Mouse (Mus musculus) megakaryocyte, embryonic 14.5 days (primary cell): ENCODE results near the gene B3gnt5. TPM values are rescaled to one million over a fixed set of nuclear protein-coding genes. Genes with fewer than 3 reads are reported as not detected.
"Not testable (repeated sequence)": the region's sequence is repeated elsewhere in the genome, so short reads cannot be mapped to it uniquely, and the experiment has no call there.

Experiments
- H3K27me3 ChIP-seq: replicated peaks from 2 replicates; pipeline ENCODE3; 2012; ENCODE audit warnings: inconsistent platforms
- H3K36me3 ChIP-seq: replicated peaks from 2 replicates; pipeline ENCODE3; 2012; ENCODE audit warnings: low read length, inconsistent platforms, mixed read lengths
- H3K4me1 ChIP-seq: 2 replicates; pipeline ENCODE4 v1.6.1; 2012; ENCODE audit warnings: inconsistent platforms
- H3K4me3 ChIP-seq: replicated peaks from 2 replicates; pipeline ENCODE3; 2012; ENCODE audit warnings: moderate library complexity, mild to moderate bottlenecking, inconsistent platforms
- H3K9me3 ChIP-seq: 2 replicates; pipeline ENCODE4 v1.6.1; 2012; ENCODE audit warnings: inconsistent platforms
- FLI1 ChIP-seq: IDR thresholded peaks from 2 replicates; pipeline ENCODE4 v1.6.1; 2012; ENCODE audit warnings: low read length, inconsistent platforms, mixed read lengths
- GATA1 ChIP-seq: IDR thresholded peaks from 3 replicates; pipeline ENCODE4 v1.6.1; 2012; ENCODE audit warnings: mixed read lengths, low read length, inconsistent platforms, borderline replicate concordance
- polyA plus RNA-seq: library from polyadenylated mRNA; stranded (reverse); fragments of >175 nt; gene quantifications from 2 replicates; pipeline ENCODE4 v1.2.3, GENCODE M21; 2012; ENCODE audit warnings: low replicate concordance; ENCODE audit not compliant: insufficient read depth

Gene B3gnt5
- not detected in 2 replicates for polyA plus RNA-seq

DNA sequence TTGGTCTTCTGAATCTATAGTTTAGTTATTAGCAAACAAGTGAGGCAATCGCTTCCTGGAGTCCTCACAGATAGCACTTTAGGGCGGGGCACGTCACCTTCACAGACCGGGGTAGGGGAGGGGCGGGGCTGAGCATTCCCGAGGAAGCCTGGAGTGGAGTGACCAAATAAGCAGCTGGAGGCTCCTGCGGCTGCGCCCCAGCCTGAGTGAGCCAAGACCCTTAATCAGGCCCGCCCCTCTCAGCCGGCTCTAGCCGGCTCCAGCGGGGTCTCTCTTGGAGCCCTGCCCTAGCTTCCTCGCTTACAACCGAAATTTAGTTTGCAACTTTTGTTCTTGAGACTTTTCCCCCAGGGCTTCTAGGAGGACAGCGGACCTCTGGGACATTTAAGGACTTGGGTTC is at the start of gene B3gnt5:
Gene B3gnt5 (plus strand): TSS at position 135 of the 400 bp plus-strand sequence.
- H3K9me3 ChIP-seq = no peaks in the 10 kb centered on the region
- TF ChIP-seq FLI1 = no peak
- no peak for TF ChIP-seq GATA1
- peaks cover 21% of the 10 kb centered on the region for H3K4me1 ChIP-seq
- H3K36me3 ChIP-seq = no peaks in the 10 kb centered on the region
- H3K27me3 ChIP-seq = peaks cover 34% of the 10 kb centered on the region
- peak within 1 kb of the TSS; percentile 92 for H3K4me3 ChIP-seq

DNA sequence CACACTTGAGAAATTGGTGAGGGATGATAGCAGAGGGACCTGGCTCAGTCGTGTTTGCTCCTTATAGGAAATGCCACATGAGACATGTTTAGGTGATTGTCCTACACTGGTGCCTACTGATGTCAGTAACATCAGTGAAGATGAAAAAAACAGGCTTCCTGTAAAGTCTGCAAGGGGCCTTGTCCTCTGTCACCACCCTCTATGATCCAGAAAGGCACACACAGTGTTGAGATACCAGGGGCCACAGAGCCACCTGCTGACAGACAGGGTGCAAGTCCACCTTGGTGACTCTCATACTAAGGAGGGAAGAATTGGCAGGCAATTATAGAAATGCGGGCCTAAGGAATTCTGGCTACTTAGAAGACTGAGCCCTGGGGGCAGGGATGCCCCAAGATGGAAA is 39.0 kb upstream of the B3gnt5 start:
- Histone ChIP-seq H3K36me3 (no peaks in the 10 kb centered on the region), H3K9me3 (no peaks in the 10 kb centered on the region), H3K27me3 (peaks cover 6% of the 10 kb centered on the region), H3K4me3 (no peak overlapping the region), H3K4me1 (peaks cover 3% of the 10 kb centered on the region; the same call in 1 of the 2 replicates)
- no peak for TF ChIP-seq GATA1
- no peak for TF ChIP-seq FLI1

DNA sequence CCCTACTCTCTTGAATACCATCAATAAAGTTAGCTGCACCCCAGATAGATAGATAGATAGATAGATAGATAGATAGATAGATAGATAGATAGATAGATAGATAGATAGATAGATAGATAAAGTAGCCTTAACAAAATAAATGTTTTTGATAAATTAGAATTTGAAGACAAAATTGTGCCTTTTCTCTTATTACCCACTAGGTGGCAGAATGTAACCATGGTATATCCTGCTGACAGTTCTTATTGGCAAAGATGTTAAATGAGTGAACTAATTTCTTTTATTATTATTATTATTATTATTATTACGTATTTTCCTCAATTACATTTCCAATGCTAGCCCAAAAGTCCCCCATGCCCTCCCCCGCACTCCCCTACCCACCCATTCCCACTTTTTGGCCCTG is 35.9 kb upstream of the B3gnt5 start:
- not testable (repeated sequence) for H3K4me1 ChIP-seq, H3K9me3 ChIP-seq, H3K27me3 ChIP-seq, H3K36me3 ChIP-seq, H3K4me3 ChIP-seq

DNA sequence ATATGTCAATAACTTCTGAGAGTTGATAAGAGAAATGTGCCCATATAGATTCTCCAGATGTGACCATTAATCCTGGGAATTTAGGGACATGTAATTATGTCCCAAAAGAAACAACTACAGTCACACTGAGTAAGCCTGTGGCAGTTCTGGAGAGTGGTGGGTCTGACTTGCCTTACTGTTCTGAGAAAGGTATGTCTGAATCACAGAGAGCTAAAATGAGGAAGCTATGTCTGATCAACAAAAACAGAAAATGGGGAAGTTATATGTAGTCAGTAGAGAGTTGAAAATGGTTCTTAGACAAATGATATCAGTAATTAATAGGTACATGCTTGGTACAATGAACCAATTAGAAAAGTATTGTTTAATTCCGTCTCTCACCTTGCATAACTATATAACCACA is 27.1 kb upstream of the B3gnt5 start:
- H3K27me3 ChIP-seq = no peaks in the 10 kb centered on the region
- TF ChIP-seq GATA1 (no peak), FLI1 (no peak)
- no peaks in the 10 kb centered on the region for H3K36me3 ChIP-seq
- no peaks in the 10 kb centered on the region for H3K4me1 ChIP-seq
- H3K9me3 ChIP-seq = no peaks in the 10 kb centered on the region
- H3K4me3 ChIP-seq = no peak overlapping the region

DNA sequence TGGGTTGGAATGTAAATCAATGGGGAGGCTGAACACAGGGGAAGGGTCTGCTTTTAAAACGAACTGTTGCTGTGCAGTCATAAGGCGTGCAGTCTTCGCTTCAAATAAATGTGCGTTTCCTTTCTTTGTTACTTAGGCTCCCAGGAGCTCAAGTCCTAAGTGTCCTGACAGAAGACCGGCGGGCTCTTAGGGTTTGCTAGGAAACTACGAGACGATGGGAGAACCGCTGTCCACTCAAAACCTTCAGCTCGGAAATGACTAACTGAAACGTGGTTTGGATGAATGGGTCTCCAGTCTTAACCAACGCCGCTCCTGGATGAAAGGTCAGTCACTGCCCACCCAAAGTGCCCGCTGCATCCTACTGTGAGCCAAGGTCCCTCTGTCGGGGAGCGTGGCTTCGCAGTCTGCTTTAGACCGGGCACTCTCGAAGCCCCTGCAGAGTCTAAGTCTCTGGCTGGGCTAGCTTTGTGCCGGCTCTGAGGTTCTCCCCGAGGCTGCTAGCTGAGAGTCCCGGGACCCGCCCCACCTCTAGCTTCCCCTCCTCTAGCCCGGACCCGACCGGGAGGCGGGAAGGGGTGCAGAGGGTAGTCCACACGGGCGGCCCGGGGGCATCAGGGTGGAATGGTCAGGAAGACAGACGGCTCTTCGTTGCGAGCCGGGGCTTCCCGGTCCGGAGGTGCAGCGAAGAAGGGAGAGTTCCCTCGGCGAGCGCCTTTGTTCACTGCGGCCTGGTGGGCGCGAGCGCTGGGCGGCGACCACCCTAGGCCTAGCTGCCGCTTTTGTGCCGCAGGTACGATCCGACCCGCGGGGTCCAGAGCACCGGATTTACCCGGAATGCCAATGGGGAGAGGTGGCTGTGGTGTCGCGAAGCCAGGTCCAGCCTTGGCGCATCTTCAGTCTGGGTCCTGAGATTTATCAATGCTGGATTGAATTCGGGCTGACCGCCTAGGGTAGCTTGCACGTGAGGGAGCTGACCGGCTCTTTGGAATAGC is 793 bp downstream of the B3gnt5 start:
- H3K9me3 ChIP-seq = no peaks in the 10 kb centered on the region
- H3K4me1 ChIP-seq = peaks cover 21% of the 10 kb centered on the region
- H3K27me3 ChIP-seq = peaks cover 34% of the 10 kb centered on the region
- H3K4me3 ChIP-seq = peak overlapping the region; percentile 92
- TF ChIP-seq GATA1 (no peak), FLI1 (no peak)
- H3K36me3 ChIP-seq = no peaks in the 10 kb centered on the region

DNA sequence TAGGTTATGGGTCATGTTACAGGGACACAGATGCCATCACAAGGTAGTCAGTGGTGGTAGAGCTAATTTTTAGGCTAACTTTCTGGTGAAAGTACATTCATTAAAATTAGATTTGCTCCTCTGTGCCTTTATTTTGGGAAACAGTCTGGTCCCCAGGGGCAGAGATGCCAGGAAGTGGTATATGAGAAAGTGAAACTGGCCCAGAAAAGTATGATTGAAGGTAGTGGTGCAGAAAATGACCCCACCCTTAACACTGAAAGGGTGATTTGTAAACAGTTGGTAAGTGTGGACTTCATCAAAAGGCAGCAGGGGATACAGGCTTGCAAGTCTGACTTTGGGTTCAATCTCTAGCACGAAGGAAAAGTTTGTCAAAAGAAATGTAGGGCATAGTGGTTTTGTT is 1.7 kb downstream of the B3gnt5 start:
- Histone ChIP-seq H3K4me3 (peak overlapping the region; percentile 92), H3K4me1 (peaks cover 21% of the 10 kb centered on the region), H3K27me3 (peaks cover 31% of the 10 kb centered on the region), H3K36me3 (peaks cover 2% of the 10 kb centered on the region), H3K9me3 (peaks cover 5% of the 10 kb centered on the region)
- TF ChIP-seq GATA1 (no peak), FLI1 (no peak)

DNA sequence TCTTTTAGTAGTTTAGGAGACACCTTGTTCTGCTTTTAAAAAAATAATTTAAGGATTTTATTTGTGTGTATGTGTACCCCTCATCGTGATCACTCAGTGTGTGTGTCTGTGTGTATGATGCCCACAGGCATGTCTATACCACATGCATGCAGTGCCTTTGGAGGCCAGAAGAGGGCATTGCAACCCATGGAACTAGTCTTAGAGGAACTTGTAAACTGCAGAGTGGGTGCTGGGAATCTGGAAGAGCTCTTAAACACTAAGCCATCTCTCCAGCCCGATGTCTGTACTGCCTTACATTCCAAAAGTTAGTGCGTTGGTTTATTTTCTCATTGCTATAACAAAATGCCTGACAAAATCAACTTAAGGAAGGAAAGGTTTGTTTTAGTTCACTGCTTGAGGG is 6.1 kb downstream of the B3gnt5 start:
- TF ChIP-seq FLI1 (no peak), GATA1 (no peak)
- peaks cover 12% of the 10 kb centered on the region for H3K27me3 ChIP-seq
- peaks cover 5% of the 10 kb centered on the region for H3K9me3 ChIP-seq
- no peak overlapping the region for H3K4me3 ChIP-seq
- peaks cover 2% of the 10 kb centered on the region for H3K36me3 ChIP-seq
- peaks cover 15% of the 10 kb centered on the region for H3K4me1 ChIP-seq

DNA sequence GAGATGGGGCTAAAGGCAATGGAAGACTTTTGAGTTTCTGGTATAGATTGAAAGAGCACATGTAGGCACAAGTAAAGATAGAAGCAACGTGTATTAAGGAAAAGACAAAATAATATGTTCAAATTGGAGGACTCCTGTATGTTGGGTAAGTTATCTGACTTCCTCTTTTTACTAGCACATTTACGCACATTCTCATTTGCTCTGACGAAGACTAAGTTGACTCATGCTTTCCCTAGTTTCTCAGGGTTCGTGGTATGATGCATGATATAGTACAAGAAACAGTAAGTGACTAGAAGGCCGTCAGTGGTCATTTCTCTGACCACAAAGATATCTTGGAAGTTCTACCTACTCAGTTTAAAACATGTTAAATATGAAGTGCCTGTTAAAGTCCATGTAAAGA is 8.0 kb downstream of the B3gnt5 start:
- H3K4me3 ChIP-seq = no peak overlapping the region
- H3K27me3 ChIP-seq = peaks cover 2% of the 10 kb centered on the region
- H3K36me3 ChIP-seq = peaks cover 2% of the 10 kb centered on the region
- peaks cover 5% of the 10 kb centered on the region for H3K9me3 ChIP-seq
- TF ChIP-seq FLI1 = no peak
- no peak for TF ChIP-seq GATA1
- H3K4me1 ChIP-seq = peaks cover 7% of the 10 kb centered on the region; the same call in 1 of the 2 replicates

DNA sequence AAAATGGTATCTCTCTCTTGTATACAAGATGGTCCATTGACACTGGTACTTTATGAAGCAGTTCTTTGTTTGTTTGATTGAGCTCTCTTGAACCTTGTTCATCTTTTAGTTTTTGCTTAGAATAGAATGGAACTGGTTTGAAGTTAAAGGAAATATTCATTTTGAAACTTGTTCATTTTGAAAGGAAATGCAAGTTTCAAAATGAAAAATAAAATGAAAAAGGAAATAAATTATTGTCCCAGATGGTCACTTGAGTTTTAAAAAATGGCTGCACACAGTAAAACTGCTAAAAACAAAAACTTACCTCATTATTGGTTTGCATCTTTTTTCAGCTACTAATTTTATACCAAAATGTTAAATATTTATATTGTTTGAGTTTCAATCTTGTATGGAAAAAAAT is 12.0 kb downstream of the B3gnt5 start:
- H3K36me3 ChIP-seq = no peaks in the 10 kb centered on the region
- no peak overlapping the region for H3K4me3 ChIP-seq
- H3K27me3 ChIP-seq = no peaks in the 10 kb centered on the region
- no peaks in the 10 kb centered on the region for H3K9me3 ChIP-seq
- peaks cover 7% of the 10 kb centered on the region; the same call in 1 of the 2 replicates for H3K4me1 ChIP-seq
- TF ChIP-seq FLI1 (no peak), GATA1 (no peak)

DNA sequence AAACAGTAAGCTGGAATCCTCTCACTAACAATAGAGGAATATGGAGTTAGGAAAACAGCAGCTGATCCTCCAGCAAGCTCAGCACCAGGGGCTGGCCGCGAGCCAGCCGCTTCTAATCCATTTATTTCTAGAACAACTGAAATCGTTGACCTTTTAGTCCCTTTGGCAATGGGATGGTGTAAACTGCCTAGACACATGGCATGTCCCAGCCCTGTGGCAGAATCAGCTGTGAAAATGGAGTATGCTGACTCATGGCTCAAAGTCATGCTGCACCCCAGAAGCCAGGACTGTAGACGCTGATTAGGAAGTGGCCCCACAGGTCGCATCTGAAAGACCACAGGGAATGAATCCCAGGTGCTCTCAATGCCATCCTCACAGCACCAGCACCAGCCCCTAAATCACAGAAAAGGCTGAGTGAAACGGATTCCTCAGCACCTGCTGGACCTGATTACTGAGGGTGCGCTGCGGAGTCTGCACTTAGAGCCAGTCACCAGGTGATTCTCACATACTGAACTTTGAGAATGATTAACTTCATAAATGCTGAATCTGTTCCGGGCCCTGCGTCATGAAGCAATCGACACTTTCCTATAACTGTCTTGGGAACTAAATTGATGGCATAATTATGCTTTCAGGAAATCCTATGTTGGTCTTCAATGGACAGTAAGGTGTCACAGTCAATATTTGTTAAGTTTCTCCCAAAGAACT is 26.5 kb downstream of the B3gnt5 start:
- Histone ChIP-seq H3K9me3 (no peaks in the 10 kb centered on the region), H3K4me1 (peaks cover 8% of the 10 kb centered on the region)
- TF ChIP-seq GATA1 = no peak
- no peak for TF ChIP-seq FLI1

More for the DNA sequence above, 26.5 kb downstream of the B3gnt5 start:
- no peak overlapping the region for H3K4me3 ChIP-seq
- no peaks in the 10 kb centered on the region for H3K36me3 ChIP-seq
- no peaks in the 10 kb centered on the region for H3K27me3 ChIP-seq
